Mouse (Mus musculus): ENCODE results near the gene 9930104L06Rik.

DNA sequence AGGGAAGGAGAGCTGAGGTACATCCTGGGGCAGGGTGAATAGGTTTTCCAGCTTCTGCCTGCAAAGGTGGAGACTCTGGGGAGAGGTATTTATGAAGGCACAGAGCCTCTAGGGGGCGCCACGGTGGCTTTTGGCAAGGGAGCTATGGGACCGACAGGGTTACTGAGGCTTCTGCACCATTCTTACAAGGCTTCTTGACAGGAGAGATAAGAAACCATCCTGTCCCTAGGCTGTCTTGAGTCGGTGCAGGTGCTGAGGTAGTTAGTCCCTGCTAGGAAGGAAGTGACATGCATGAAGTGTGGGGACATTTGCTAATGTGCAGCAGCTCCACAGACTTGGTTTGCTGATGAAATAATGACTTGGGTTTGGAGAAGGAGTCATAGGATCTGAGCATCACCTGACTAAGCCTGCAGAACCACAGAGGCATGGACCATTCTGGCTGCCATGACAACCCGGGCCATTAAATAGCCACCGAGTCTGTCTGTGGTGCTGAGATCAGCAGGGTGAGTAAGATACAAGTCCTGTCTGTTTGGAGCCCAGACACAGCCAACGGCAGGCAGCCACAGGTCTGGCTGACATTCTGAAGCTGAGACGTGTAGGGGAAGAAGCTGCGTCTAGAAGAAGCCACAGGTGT lies 47.2 kb downstream of the 9930104L06Rik start:
- no peak for TF ChIP-seq CTCF (IDR thresholded peaks at IDR 0.05; ENCODE audit: control insufficient read depth, insufficient read depth, insufficient read length)
- TF ChIP-seq USF1 (IDR thresholded peaks at IDR 0.05; ENCODE audit: low read depth), result no peak

Measured in C2C12 (cell line).